Mouse (Mus musculus) CD4-positive helper T cell, adult 2 months (primary cell): ENCODE data around the gene Tenm1.

Source experiments
- DNase-seq: peaks from one replicate; pipeline ENCODE4 v3.0.0-alpha.2; 2012; ENCODE audit warnings: low read depth, missing footprints, low spot score

Gene Tenm1

DNA sequence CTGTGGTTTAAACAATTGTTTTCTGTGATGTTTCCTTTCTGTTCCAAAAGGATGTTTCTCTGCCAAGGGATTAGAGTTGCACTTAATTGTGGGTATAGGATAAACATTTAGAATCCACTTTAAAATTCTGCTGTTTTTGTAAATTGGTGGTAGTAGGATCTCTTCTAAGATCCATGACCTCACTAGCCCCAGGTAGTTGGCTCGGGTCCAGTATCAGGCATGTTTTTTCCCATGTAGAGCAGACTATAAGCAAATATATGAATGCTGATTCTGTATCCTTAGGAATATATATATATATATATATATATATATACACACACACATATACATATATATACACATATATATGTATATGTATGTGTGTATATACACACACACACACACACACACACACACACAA lies 567.2 kb downstream of the Tenm1 start:
- DNase-seq: no peak

DNA sequence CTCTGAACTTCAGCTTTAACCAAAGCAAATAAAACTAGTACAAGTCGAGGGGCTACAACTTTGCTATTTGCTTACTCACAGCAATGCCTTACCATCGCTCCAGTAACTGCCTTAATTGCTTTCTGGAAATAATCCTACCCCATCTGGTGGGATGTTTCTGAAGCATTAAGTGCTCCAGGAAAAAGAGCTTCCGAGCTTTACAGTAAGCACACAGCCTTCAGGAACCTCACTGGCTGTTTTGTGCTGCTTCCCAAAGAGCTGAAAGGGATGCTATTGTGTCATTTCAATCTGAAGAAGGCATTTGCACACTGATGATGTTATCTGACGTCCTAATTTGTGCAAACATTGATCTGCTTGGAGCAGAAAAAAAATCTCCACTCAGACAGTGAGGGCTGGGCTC lies 647.4 kb downstream of the Tenm1 start:
- DNase-seq: no peak

DNA sequence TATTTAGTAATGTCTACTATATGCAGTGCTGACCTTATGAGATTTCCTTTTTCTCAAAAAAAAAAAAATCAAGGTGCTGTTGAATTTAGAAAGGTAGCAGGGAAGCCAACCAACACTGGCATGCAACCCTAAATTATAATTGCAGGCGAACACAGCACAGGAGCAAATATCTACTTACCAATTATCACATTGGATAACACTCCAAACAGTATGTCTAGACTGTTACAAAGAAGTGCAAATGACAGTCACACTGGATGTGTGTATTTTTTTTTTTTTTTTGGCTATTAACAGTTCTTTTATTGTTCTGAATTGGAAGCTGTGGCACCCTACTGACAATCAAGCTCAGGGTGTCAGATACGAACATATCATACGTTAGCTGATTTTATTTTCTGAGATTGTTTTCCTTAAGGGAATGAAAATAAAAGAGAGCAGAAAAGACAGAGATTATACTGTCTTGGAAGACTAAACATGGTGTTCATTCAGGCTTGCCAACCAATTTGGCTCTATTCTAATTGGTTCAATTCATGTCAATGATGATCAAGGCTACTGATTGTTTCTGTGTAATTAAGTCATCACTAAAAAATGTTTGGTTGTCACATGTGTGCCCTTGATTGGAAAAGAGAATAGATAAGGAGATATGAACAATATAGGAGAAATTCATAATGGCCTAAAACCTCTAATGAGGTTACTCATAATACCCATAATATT lies 710.7 kb downstream of the Tenm1 start:
- DNase-seq: no peak

DNA sequence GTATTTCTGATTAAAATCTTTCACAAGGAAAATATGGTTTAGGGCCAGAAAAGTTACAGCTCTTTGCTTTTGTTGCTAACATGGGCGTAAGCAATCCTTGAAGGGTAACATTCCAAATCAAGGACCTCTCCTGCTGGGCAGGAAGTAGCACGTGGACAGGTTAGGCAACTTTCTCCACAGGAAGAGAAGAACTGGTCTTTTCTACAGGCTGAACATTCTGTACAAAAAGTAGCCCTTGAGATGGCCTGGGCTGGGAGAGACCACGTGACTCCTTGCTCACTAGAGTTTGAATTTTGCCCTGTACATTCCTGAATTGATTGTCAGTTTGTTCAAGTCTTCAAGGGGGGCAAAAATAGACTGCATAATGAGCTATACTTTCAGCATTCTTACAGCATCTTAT lies 728.6 kb downstream of the Tenm1 start:
- DNase-seq: no peak

DNA sequence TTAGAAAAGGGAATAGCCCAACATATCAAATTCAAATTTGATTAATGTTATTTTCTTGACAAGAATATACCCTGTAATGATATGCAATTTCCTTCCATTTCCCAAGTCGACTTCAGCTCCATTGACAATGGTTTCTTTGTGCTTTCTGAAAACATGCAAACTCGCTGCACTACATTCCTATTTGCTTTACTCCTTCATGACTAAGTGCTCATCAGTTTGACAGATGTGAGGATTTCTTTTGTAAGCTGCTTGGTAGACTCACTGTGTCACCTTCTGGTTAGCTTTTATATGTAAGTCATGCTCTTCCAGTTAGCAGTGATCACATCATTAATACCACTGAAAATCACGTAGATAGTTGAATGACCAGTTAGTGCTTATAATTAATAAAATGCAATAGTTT lies 781.8 kb downstream of the Tenm1 start:
- no peak for DNase-seq

DNA sequence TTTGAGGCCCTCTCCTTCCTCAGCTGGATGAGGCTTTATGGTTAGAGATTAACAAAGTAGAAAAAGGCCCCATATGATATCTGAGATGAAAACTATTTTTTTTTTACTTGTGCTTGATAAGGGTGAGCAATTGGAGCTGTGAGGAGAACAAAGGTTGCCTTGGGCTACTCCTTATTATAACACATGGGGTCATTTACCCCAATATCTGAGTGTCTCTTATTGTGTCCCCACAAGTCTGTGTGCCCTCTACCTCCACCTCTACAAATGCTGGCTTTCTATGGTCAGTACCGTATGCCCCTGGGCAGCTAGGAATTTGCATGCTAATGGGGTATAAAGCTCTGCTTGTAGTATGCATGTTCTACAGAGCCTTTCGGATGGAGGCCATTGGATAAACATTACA lies 848.4 kb downstream of the Tenm1 start:
- DNase-seq: no peak

DNA sequence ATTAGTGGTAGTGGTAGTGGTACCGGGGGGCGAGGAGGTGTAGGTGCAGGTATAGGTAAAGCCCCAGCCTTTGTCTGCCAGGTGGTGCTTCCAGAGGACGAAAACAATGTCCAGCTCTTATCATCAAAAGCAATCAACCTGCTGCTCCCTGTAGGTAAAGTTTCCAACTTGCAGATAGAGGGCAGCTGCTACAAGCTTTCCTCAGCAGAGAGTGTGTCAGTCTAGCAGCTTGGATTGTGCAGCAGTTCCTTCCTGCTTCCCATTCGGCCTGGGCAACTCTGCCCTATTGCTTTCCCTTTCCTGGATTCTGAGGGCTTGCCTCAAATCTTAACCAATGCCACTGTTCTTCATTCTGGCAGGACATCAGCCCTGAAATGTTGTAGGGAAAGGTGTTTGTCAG lies 870.2 kb downstream of the Tenm1 start:
- DNase-seq: no peak

DNA sequence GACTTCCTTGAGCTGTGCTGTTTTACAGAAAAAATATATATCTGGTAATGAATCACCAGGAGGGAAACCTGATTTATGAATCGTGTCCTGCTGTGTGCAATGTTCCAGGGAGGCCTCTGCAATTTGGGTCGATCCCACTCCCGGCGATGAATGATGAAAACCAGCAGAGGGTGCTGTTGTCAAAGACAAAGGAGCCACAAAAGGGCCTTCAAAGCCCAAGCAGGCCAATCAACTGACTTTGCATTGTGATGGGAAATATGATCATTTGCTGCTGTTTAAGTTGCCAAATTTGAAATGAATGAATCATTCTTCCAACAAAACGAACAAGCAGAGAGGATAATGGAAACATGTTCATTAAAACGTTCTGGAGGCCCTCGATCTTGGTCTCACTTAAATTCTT lies 871.6 kb downstream of the Tenm1 start:
- peak; percentile 49 for DNase-seq

DNA sequence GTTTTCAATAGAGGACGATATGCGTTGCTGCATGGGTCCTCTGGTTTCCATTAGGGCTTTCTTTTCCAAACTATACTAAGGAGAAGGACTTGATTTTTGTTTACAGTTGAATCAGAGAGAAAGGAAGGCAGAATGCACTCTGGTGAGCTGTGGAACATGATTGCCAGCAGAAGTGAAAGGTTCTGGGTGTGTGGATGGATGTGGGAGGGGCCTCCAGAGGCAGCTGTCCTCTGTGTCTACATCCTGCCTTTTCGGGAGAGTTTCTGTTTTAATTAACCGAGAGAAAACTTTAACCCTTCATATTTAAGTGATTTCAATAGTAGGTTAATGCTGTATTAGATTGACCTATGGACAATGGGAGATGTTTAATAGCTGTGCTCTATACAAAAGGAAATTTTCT lies 880.4 kb downstream of the Tenm1 start:
- DNase-seq: peak; percentile 1

DNA sequence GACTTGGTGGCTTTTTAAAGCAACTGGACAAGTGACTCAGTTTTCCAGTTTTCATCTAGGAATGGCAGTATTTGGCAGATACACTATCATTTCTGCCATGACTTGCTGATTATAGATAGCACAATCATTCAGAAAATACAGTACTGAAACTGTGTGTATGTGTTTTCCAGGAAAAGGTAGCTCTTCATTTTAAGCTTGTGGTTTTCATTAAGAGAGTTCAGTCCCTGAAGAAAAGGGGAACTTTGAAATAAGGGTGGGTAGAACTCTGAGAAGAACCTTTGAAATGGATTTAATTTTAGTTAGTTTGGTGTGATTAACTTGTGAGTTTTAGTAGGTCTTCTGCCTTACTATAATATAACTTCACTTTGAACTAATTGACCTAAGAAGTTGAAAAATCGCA lies 883.9 kb downstream of the Tenm1 start:
- no peak for DNase-seq

DNA sequence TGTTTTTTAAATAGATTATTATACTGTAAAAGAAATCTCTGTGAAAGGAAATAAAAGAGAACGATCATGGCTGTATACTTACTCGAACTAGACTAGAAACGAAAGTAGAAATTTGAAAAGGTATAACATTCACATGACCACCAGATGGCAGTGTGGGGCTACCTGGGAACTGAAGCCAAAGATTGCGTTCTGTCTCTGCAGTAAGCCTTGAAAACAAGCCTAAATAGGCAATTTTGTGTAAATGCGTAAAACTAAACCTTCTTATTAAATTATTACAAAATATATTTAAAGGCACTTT lies 888.2 kb downstream of the Tenm1 start:
- DNase-seq: peak; percentile 75

DNA sequence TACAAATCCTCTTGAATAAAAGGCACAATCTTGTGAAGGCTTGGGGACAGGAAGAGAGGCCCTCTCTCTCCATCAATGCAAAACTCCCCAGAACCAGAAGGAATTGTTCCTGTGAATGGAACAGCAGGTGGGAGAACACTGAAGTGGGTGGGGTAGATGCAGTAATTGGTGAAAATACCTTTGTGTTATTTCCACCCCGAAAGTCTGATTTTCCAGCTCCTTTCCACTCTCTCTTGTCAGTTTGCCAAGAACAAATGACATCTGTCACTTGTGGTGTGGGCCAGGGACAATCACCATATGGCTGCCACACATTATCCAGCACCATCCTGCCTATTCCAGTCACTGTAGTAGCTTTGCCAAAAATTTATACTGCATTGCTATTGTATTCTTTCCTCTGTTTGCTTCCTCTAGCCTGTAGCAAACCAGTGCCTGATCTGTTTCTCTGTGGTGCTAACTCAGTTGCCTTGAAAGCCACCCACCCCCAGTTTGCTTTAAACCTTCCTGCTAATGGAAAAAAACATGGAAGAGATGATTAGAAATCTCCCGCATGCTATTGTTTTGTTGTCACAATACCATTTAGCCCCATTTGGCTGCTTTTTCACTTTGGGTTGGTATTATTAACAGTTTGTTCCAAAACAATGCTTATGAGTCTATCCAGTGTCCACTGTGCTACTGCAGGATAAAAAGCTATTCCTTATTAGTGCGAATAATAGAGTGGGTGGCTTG lies 888.7 kb downstream of the Tenm1 start:
- peak; percentile 6 for DNase-seq

DNA sequence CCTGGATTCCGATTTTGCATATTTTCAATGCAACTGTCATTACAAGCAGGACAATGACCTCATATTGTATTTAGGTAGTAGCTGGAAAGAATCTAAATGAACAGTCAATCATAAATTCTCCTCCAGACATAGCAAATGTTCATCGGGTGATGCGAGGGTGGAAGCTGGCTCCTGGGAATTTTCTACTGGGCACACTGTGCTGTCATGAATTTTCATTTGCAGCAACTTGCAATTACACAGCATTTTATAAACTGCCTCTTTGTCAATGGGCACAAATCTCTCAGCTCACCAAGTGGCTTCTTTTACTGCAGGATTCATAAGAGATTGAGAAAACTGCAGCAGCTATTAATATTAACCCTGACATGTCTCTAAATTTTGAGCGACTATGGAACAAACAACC lies 898.2 kb downstream of the Tenm1 start:
- DNase-seq: no peak

DNA sequence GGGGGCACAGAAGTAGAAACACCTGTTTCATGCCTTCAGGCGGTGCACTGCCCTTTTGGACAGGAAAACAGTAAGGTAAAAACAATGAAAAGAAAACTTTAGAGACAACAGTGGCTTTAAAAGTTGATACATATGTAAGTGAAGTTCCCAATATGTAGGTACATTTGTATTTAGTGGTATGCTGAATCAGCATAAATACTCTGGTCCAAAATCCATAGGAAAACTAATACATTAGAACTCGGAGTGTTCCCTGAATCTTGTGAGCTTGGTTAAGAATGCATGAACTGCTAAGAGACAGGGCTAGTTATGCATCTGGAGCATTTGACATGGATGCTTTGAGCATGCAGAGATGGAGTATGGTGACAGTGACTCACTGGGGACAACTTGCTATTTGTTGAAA lies 906.1 kb downstream of the Tenm1 start:
- no peak for DNase-seq

DNA sequence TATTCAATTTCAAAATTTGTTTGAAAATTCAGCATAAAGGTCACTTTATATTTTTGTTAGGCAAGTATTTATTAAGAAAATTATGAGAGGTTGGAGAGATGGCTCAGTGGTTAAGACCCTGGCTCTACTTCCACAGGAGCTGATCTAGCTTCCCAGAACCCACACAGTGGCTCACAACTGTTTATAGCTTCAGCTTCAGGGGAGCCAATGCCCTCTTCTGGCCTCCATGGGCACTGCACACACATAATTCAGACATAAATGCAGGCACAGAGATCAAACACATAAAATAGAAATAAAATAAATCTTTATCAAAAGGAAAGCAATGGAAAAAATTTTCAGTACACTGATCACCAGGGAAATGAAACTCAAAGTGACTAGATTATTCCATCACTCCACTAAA lies 916.4 kb downstream of the Tenm1 start:
- peak; percentile 56 for DNase-seq

DNA sequence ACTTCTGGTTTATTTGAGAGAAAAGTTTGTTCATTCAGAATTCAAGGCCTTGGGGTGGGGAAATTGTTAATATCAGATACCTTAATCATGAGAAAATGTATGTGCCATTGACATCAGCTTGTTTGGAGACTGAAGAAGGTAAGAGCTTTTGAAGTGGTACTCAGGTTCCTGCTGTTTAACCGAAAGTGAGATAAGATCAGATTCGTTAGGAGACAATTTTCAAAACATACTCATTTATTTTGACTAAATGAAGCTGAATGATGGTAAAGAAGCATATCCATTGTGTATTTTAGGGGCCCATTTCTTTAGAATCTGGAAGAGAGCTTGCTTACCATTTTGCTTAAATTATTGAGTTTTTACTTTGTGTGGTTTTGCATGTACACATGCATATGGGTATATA lies 917.8 kb downstream of the Tenm1 start:
- DNase-seq: peak; percentile 61

DNA sequence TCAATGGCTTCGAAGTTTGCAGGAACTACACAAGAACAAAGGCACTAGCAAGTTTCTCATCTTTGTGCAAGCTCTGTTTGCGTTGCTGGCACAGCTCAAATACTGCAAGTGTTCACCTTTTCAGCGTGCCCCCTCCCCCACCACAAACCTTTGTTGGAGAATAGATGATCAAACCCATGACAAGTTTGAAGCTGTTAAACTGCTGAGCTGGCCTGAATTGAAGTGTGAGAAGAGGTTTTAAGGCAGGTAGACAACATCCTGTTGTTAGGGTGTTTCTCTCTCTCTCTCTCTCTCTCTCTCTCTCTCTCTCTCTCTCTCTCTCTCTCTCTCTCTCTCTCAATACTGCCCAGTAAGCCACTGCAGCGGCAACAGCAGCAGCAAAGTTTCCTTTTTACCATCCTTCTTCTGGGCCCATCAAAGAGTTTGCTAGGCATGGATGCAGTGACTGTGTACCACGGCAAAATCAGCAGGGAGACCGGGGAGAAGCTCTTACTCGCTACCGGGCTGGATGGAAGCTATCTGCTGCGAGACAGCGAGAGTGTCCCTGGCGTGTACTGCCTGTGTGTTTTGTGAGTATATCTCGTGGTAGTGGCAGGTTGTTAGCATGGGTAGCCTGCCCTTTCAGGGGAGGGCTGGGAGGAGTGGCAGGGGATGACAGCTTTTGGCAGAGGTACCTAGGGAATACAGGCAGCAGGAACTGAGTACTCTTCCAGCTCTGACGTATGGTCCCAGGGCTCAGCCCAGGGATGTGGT lies 926.5 kb downstream of the Tenm1 start, which contains the start of gene Sh2d1a:
Gene Sh2d1a, plus strand, starts transcription at position 163 of the 753 bp plus-strand sequence.
- peak; percentile 80 for DNase-seq

DNA sequence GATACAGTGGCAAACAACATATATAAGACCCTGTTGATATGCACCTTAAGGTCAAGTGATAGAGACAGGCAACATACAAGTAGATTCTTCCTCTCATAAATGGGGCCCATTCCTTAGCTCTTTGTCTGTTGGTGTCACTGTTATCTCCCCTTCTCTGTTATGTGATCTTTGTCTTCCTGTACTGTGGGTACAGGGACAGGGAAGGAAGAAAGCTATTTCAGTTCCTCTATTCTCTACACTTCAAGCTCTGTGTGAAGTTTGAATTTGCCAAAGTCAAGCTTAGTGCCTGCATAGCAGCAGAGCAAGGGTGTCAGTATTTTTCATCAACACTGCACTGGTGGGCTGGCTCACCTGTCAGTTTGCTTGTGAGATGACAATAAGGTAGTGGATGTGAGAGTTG lies 928.4 kb downstream of the Tenm1 start:
- DNase-seq: no peak

DNA sequence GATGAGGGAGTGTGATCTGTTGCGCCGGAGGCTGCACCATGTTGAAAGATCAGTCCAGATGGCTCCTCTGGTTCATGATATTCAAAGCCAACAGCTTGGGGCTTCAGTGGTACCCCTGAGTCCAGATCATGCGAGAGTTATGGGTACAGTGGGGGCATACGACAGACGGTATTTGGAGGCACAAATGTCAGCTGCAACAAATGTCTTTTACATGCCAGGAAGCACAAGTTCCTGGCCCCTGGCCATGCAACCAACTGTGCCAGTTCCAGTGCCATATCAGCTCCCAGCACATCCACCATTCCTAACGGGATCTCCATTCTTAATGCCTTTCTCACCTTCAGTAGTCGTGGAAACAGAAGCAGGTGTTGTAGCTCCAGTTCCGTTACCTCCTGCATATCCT lies 938.6 kb downstream of the Tenm1 start:
- no peak for DNase-seq

DNA sequence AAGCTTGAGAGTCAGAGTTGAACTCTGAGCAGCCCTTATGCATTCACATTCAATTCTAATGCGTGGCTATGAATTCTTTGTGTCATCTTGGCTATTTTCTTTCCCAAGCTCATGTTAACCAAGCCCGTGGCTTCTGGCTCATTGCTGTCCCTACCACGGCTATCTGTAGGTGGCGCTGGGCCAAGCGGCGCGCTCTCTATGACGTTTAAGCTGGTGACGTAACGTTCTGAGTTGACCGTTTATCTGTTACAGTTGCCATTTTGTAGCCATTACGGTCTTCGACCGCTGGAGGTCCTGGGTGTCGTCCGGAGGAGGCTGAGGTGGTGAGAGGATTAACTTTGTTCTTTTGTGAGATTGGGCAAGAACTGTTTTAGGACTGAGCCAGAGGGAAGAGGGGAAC lies 939.5 kb downstream of the Tenm1 start, which contains the start of gene Tex13c2:
Gene Tex13c2, plus strand, starts transcription at position 246 of the 400 bp plus-strand sequence.
- DNase-seq: no peak
